Mouse (Mus musculus) midbrain, embryonic 10.5 days (tissue): ENCODE data around the gene Pop7. TPM values are rescaled to one million over a fixed set of nuclear protein-coding genes. Genes with fewer than 3 reads are reported as not detected.

ENCODE experiments used
- DNase-seq: peaks from one replicate; pipeline ENCODE4 v3.0.0-alpha.2; 2017; ENCODE audit warnings: low spot score
- H3K27ac ChIP-seq: fragments of 300-500 bp; sonication (generic); replicated peaks from 2 replicates; pipeline ENCODE4 v1.5.1; 2016; ENCODE audit warnings: mild to moderate bottlenecking
- H3K27me3 ChIP-seq: fragments of 300-500 bp; sonication (generic); 2 replicates; pipeline ENCODE4 v1.6.1; 2016; ENCODE audit warnings: low read depth, mild to moderate bottlenecking; ENCODE audit not compliant: poor library complexity, severe bottlenecking
- H3K36me3 ChIP-seq: fragments of 300-500 bp; sonication (generic); 2 replicates; pipeline ENCODE4 v1.6.1; 2016; ENCODE audit warnings: mild to moderate bottlenecking, moderate library complexity
- H3K4me1 ChIP-seq: fragments of 300-500 bp; sonication (generic); 2 replicates; pipeline ENCODE4 v1.6.1; 2016
- H3K4me3 ChIP-seq: fragments of 300-500 bp; sonication (generic); 2 replicates; pipeline ENCODE4 v1.5.1; 2016; ENCODE audit warnings: mild to moderate bottlenecking, moderate library complexity
- H3K9me3 ChIP-seq: fragments of 300-500 bp; sonication (generic); replicated peaks from 2 replicates; pipeline ENCODE4 v1.6.1; 2016; ENCODE audit warnings: mild to moderate bottlenecking
- WGBS: fragments of 180-500 bp; shearing (Covaris S2); methylation state at CpG from one replicate; pipeline ENCODE4 v1.1.7; 2016; 5-methylcytosine and 5-hydroxymethylcytosine counted together
- polyA plus RNA-seq: library from polyadenylated mRNA; unstranded; fragments of >200 nt; fragmentation: Nextera tagmentation; extraction: Ambion mirVana; gene quantifications from 2 replicates; pipeline ENCODE4 v1.2.1, GENCODE M21; 2016

Pop7 gene
- polyA plus RNA-seq, 1 experiment from 2014 or later = 55.3 TPM

GRCm38 (mm10) chr5:137510014-137510501 lies 7.7 kb upstream of the Pop7 start:
- Histone ChIP-seq H3K9me3 (no peaks in the 10 kb centered on the region), H3K36me3 (peaks cover 19% of the 10 kb centered on the region), H3K4me1 (peaks cover 47% of the 10 kb centered on the region), H3K27me3 (no peaks in the 10 kb centered on the region), H3K4me3 (peak overlapping the region; percentile 99), H3K27ac (peak overlapping the region; percentile 97)
- WGBS = 2% methylated on average over 50 of the region's 52 CpGs
- DNase-seq = peak; percentile 87

DNA sequence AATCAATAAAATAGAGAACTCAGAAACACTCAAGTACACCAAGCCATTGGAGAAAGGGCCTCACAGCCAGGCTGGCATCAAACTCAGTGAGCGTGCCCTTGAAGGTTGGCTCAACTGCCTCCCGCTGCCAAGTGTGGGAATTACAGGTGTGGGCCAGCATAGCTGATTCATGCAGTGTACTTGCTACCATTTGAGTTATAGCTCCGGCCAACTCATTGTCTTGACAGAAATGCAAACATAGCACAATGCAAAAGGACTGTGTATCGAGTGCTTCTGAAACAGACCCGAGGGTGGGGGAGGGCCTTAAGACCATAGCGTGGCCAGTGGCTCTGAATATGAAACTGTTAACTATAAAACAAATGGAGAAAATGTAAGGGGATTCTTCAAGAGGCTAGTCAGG lies 1.7 kb upstream of the Pop7 start:
- peaks cover 14% of the 10 kb centered on the region for H3K36me3 ChIP-seq
- no peaks in the 10 kb centered on the region for H3K9me3 ChIP-seq
- DNase-seq = no peak
- H3K27me3 ChIP-seq = no peaks in the 10 kb centered on the region
- H3K27ac ChIP-seq = no peak overlapping the region
- H3K4me1 ChIP-seq = peaks cover 25% of the 10 kb centered on the region
- WGBS = 88% methylated on average over 6 of the region's 6 CpGs
- no peak overlapping the region for H3K4me3 ChIP-seq

- Histone ChIP-seq H3K4me1 (peaks cover 25% of the 10 kb centered on the region), H3K9me3 (no peaks in the 10 kb centered on the region), H3K4me3 (peak overlapping the region; percentile 77), H3K27me3 (no peaks in the 10 kb centered on the region), H3K27ac (peak overlapping the region; percentile 97), H3K36me3 (peaks cover 14% of the 10 kb centered on the region)
- under 1% methylated on average over 30 of the region's 30 CpGs for WGBS
- DNase-seq = peak; percentile 88
Observed at GRCm38 (mm10) chr5:137502667-137503110, 371 bp upstream of the Pop7 start.

DNA sequence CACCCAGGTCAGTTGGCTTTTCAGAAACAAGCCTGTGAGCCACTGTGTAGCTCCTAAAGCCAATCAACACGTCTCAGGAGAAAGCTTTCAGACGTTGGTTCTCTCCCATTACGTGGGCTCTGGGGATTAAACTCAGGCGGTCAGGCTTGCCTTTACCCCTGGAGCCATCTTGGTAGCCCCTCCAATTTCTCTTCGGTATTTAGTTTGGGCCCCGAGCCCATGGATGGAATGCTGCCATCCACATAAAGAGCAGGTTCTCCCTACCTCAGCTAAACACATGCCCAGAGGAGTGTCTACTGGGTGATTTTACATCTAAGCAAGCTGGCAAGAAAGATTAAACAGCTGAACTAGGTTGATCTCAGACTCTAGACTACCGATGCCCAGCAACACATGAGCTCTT lies 2.1 kb downstream of the Pop7 start:
- no peaks in the 10 kb centered on the region for H3K27me3 ChIP-seq
- 90% methylated on average over 7 of the region's 7 CpGs for WGBS

GRCm38 (mm10) chr5:137493831-137494230 lies 8.5 kb downstream of the Pop7 start:
- Histone ChIP-seq H3K9me3 (no peaks in the 10 kb centered on the region), H3K4me3 (no peak overlapping the region), H3K36me3 (peaks cover 5% of the 10 kb centered on the region; the same call in 1 of the 2 replicates), H3K4me1 (0 out of 2 replicates have a peak, but pooled peaks cover 2% of the 10 kb centered on the region), H3K27me3 (no peaks in the 10 kb centered on the region), H3K27ac (no peak overlapping the region)
- DNase-seq = no peak
- WGBS = 86% methylated on average over 13 of the region's 13 CpGs

More for the DNA sequence above, 2.1 kb downstream of the Pop7 start:
- Histone ChIP-seq H3K9me3 (no peaks in the 10 kb centered on the region), H3K4me3 (no peak overlapping the region), H3K27ac (no peak overlapping the region), H3K36me3 (peaks cover 14% of the 10 kb centered on the region), H3K4me1 (peaks cover 25% of the 10 kb centered on the region)
- DNase-seq = no peak

- DNase-seq = no peak
- H3K4me1 ChIP-seq = peaks cover 4% of the 10 kb centered on the region
- H3K36me3 ChIP-seq = peaks cover 11% of the 10 kb centered on the region; the same call in 1 of the 2 replicates
- H3K4me3 ChIP-seq = no peak overlapping the region
- no peaks in the 10 kb centered on the region for H3K9me3 ChIP-seq
- no peaks in the 10 kb centered on the region for H3K27me3 ChIP-seq
- no peak overlapping the region for H3K27ac ChIP-seq
- WGBS = 66% methylated on average over 4 of the region's 4 CpGs
Observed at GRCm38 (mm10) chr5:137491559-137491958, 10.8 kb downstream of the Pop7 start.

- Histone ChIP-seq H3K27ac (no peak overlapping the region), H3K9me3 (no peaks in the 10 kb centered on the region), H3K4me1 (peaks cover 40% of the 10 kb centered on the region), H3K4me3 (no peak overlapping the region), H3K36me3 (peaks cover 6% of the 10 kb centered on the region; the same call in 1 of the 2 replicates), H3K27me3 (no peaks in the 10 kb centered on the region)
- WGBS = 86% methylated on average over 7 of the region's 7 CpGs
- DNase-seq = no peak
Observed at GRCm38 (mm10) chr5:137487616-137488015, 14.7 kb downstream of the Pop7 start.

GRCm38 (mm10) chr5:137485851-137486155 lies 16.5 kb downstream of the Pop7 start:
- 2% methylated on average over 17 of the region's 17 CpGs for WGBS
- Histone ChIP-seq H3K4me3 (peak overlapping the region; percentile 72), H3K9me3 (no peaks in the 10 kb centered on the region), H3K36me3 (peaks cover 6% of the 10 kb centered on the region; the same call in 1 of the 2 replicates), H3K4me1 (peaks cover 54% of the 10 kb centered on the region), H3K27me3 (no peaks in the 10 kb centered on the region), H3K27ac (peak overlapping the region; percentile 88)
- no peak for DNase-seq

DNA sequence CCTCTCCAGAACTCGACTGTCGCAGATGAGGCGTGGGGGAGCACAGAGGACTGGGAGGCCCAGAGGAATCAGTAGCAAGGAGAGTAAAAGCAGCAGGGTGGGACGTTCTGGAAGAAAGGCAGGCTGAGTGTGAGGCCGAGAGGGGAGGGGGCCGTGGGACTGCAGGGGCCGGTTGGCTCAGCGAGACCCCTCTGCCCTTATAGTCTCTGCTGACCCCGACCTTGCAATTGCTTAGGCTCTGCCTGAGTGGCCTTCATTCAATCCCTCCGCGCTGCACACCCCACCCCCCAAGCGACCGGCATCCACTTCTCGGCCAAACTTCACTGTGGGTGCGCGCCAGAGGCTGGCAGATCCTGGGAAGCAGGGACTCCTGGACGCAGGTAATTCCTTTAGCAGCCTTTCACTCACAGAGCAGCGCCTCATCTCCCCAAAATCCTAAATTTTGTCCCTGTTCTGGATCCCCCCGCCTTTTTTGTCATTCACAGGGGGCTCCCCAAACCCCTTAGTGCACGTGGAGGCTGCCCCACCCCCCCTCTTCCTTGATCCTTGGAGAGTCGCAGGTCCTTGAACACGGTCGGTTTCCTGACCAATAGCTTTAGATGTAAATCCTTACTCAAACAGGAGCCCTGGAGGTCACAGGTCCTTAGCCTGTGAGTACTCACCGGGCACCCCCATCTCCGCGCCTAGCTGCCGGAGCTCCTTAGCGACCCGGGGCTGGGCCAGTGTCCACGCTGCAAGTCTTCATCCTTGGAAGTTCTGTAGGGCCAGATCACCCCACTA lies 17.1 kb downstream of the Pop7 start:
- peak overlapping the region; percentile 88 for H3K27ac ChIP-seq
- peak overlapping the region; percentile 72 for H3K4me3 ChIP-seq
- peak; percentile 57 for DNase-seq
- 4% methylated on average over 30 of the region's 30 CpGs for WGBS
- H3K27me3 ChIP-seq = no peaks in the 10 kb centered on the region
- H3K9me3 ChIP-seq = no peaks in the 10 kb centered on the region
- peaks cover 54% of the 10 kb centered on the region for H3K4me1 ChIP-seq
- peaks cover 6% of the 10 kb centered on the region; the same call in 1 of the 2 replicates for H3K36me3 ChIP-seq

DNA sequence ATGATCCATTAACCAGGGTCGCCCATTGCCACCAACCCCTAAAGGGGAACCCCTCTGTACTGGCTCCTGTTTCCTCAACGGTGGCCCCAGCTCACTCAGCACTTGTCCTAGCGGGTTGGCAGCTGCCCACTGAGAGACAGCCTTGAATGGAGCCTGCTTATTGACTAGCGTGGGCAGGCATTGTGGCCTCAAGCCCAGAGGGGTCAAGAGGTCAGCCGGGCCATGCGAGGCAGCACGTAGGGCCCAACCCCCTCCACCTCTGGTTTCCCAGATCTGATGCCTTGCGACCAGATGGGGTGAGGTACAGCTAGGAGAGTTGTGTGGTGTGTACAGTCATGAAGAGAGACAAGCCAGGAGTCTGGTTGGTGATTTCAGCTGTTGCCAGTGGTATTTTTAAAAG lies 20.4 kb downstream of the Pop7 start:
- Histone ChIP-seq H3K4me3 (0 out of 2 replicates have a peak overlapping the region, but pooled peaks have one; percentile 15), H3K4me1 (peaks cover 52% of the 10 kb centered on the region), H3K27ac (peak overlapping the region; percentile 79), H3K27me3 (no peaks in the 10 kb centered on the region), H3K9me3 (no peaks in the 10 kb centered on the region), H3K36me3 (no peaks in the 10 kb centered on the region)
- WGBS = 14% methylated on average over 8 of the region's 8 CpGs
- peak; percentile 69 for DNase-seq

DNA sequence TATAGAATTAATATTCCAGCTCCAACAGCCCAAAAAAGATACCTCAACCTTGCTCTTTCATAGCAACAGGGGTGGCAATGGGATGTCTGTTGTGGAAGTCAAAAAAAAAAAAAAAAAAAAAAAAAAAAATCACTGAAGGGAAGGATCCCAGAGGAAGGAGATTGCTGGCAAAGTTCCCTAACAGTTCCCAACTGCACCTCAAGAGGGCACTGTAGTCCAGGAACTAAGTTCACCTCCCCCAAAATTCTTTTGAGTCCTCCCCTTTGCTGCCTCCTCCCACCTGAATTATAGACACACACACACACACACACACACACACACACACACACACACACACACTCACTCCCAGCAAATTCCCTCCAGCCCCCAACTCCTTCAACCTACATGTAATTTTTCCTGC lies 21.2 kb downstream of the Pop7 start:
- Histone ChIP-seq H3K4me3 (no peak overlapping the region), H3K36me3 (no peaks in the 10 kb centered on the region), H3K4me1 (peaks cover 46% of the 10 kb centered on the region), H3K27me3 (no peaks in the 10 kb centered on the region), H3K27ac (peak overlapping the region; percentile 79), H3K9me3 (no peaks in the 10 kb centered on the region)
- DNase-seq = peak; percentile 76

DNA sequence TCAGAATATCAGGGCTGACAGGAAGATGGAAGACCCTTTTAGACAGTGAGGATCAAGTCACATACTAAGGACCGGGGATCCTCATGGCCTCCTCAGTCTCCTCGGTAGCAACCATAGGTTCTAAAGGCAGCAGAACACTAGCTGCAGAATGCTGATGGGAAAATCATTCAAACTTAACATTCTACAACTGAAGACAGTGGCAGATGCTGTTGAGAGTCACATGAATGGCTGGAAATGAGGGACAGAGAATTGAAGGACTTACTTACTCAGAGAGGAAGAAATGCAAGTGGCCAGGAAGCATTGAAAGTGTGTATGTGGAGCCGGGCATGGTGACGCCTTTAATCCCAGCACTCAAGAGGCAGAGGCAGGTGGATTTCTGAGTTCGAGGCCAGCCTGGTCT lies 25.4 kb downstream of the Pop7 start, which contains the start of gene Zan:
Gene Zan, minus strand, starts transcription at position 101 of the 400 bp plus-strand sequence.
- H3K36me3 ChIP-seq = no peaks in the 10 kb centered on the region
- no peak for DNase-seq
- no peak within 1 kb of the TSS for H3K4me3 ChIP-seq
- H3K9me3 ChIP-seq = no peaks in the 10 kb centered on the region
- no peak within 1 kb of the TSS for H3K27ac ChIP-seq
- WGBS = 88% methylated on average over 5 of the region's 5 CpGs
- H3K4me1 ChIP-seq = peaks cover 26% of the 10 kb centered on the region
- H3K27me3 ChIP-seq = no peaks in the 10 kb centered on the region

GRCm38 (mm10) chr5:137474351-137474750 lies 28.0 kb downstream of the Pop7 start:
- H3K27ac ChIP-seq = peak overlapping the region; percentile 63
- WGBS = 13% methylated on average over 2 of the region's 2 CpGs

More at GRCm38 (mm10) chr5:137474351-137474750, 28.0 kb downstream of the Pop7 start:
- Histone ChIP-seq H3K9me3 (no peaks in the 10 kb centered on the region), H3K4me3 (no peak overlapping the region), H3K36me3 (no peaks in the 10 kb centered on the region), H3K4me1 (peaks cover 18% of the 10 kb centered on the region), H3K27me3 (no peaks in the 10 kb centered on the region)
- DNase-seq = no peak
